Mouse (Mus musculus): Measurements from ENCODE around the gene Hnf1a.
A peak's percentile ranks its signal among the peaks of the same experiment; 100 is the strongest.

Gene Hnf1a

DNA sequence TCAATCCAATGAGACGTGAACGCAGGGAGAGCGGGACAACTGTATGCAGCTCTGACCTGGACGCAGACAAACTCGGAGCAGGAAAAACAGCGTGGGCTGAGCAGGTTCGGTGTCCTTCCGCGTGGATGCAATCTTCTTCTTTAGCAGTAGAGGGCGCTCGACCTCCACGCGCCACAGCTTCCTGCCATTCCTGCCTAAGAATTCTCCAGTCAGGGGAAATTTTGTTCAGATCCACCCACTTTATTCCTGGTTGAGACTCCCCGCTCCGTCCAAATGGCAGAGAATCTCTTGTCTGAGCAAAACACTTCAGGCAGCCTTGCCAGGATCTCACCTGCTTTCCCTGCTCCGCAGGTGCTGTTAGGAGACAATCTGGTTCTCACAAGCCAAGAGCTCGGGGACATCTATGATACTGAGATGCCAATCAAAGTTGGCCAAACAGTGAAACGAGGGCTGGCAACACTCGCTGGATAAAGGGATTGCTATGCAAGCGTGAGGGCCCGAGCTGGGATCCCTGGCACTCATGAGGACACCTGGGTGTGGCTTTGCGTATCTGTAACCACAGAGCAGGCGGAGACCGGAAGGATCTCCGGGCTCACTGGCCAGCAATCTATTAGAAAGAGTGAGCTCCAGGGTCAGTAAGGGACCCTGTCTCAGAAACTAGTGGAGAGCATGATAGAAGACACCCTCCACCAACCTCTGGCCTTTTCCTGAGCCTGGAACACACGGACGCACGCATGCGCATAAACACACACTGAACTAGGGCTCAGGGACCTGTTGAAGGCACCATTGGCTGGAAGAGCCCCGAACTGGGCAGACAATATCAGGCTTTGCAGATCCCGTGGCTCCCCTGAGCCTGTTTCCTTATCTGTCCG lies 8.6 kb upstream of the Hnf1a start:
- DNase-seq, result peak; percentile 77

- DNase-seq, result peak; percentile 29
Measured at GRCm38 (mm10) chr5:114978888-114979249, 8.0 kb upstream of the Hnf1a start.

DNA sequence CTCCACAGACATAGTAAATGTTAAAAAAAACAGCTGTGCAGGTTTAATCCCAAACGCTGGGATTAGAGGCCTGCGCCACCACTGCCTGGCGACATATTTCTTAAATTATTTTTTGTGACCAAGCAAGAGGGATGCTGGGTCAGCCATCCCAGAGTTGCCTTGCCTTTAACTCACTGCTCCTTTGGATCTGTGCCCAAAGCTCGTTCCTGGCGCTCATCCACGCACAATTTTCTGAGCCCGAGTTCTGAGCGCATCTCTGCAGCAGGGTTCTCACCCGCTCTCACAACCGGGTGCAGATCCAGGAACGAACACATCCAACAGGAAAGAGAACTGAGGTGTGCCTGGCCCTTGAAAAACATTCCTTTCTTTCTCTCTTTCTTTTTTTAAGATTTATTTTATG lies 7.6 kb upstream of the Hnf1a start:
- DNase-seq, result no peak

DNA sequence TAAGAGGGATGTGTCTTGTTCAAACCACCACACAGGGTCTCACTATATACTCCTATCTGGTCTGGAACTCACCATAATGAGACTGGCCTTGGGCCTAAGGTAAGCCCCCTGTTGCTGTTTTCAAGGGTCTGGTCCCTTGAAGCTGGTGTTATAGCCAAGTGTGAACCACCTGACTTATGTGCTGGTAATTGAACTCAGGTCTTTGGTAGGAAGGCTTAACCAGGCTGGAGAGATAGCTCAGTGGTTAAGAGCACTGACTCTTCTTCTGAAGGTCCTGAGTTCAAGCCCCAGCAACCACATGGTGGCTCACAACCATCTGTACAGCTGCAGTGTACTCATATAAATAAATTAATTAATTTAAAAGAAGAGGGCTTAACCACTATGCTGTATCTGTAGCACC lies 6.0 kb upstream of the Hnf1a start:
- DNase-seq, result no peak

DNA sequence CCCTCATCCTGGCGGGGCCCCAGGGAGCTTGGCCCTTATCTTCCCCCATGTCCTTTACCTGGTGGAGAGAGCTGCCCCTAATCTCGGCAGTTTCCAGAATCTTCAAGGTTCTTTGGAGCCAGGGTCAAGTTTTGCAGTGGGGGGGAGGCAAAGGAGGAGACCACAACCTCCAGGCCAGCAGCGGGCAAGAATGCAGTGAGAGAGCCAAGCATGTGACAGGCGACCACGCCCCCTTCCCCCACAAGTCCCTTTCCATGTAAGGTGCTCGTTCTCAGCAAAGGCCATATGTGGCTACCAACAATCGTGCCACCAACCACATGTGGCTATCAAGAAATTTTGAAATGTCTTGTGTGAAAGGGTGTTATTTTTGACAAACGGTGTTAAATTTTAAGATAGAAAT lies 2.2 kb upstream of the Hnf1a start:
- DNase-seq, result no peak

GRCm38 (mm10) chr5:114972201-114972600 lies 1.3 kb upstream of the Hnf1a start:
- no peak for DNase-seq

DNA sequence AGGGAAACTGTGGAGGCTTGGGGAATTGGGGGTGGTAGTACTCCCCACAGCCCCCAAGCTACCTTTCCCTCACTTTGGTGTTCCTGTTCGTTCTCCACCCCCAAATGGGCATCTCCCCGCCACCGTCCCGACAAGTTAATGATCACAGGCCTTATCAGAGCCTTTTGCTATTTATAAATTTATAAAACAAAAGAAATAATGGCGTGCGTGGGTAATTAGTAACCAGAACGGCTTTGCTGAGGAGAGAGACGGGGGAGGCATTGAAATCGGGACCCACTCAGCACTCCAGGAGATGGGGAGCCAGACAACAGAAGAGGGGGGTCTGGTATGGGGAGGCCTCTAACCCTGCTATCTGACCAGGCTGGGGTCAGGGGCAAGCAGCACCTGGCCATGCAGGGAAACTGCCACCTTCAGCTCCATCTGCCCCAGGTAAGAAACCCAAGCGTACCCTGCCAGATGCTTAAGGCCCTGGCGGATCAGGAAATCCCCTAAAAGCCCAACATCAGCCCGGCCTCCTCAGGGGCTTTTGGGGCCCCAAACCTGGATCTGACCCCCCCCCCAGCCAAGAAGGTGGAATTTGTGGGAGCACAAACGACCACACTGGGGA lies 1.2 kb downstream of the Hnf1a start:
- DNase-seq, result no peak

GRCm38 (mm10) chr5:114969064-114969463 lies 1.8 kb downstream of the Hnf1a start:
- DNase-seq, result no peak

GRCm38 (mm10) chr5:114968651-114969050 lies 2.2 kb downstream of the Hnf1a start:
- no peak for DNase-seq

GRCm38 (mm10) chr5:114967523-114968268 lies 3.2 kb downstream of the Hnf1a start:
- DNase-seq, result no peak

DNA sequence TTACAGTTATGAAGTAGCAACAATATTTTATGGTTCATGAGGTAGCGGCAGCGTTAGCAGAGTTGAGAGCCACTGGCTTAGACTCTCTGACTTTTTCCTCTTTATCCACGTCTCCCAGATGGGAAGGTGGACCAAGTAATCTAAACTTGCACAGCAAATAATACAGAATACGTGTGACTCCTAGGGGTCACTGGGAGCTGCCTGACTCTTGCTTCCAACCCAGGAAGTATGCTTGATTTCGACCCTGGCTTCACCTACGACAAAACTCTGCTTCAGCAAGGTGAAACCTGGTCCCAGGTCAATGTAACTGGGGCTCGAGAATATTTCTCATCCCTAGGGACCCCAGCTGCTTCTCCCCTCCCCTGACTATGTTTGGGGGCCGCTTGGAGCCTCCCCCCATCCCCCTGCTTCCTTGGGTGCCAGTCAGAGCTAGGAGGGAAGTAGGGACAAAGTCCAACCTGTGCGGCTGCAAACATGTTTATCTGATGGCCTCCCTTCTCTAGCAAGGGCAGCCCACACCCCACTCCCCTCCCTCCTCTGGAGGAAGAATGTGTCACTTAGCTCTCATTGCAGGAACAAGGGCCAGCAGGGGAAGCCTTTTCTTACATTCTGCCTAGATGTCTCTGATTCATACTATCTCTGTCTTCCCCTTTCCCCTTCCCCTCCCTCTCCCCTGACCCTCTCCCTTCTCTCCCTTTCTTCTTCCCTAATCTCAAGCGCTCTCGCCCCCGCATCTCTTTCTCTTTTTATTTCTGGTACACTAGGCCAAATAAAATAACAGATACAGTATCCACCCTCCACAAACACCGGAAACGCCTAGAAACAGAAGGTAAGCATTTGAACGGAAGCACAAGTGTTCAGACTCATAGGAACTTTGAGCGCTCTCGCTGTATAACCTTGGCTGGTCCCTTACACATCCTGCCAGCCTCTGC lies 5.7 kb downstream of the Hnf1a start:
- no peak for DNase-seq

- DNase-seq, result no peak
Measured at GRCm38 (mm10) chr5:114964315-114964966, 6.5 kb downstream of the Hnf1a start.

DNA sequence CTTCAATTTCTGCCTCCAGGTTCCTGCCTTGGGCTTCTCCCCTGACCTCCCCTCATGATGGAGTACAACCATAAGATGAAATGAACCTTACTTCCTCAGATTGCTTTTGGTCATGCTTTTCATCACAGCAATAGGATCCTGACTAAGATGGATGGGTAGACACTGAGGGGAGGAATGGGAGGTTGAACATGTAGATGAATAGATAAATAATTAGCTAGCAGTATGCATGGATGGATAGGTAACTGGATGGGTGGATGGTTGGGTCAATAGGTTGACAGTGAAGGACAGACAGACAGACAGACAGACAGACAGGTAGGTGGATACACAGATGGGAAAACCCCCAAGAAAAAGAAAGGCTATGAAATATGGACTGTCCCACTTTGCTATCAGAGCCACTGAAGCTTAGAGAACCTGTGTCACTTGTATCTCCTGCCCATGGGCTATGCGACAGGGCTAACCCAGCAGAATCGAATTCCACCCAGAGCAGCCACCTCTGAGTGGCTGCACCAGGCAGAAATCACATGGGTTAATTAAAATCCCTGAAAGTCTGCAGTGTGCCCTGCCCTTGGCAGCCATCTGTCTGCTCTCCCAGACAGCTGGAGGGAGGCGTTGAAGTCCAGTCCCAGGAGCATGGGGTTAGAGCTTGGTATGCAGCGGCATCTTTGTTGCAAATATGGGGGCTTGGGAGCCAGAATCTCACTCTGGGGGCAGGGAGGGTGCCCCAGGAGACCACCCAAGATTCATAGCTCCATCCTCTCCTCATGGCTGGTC lies 9.1 kb downstream of the Hnf1a start:
- DNase-seq, result no peak

DNA sequence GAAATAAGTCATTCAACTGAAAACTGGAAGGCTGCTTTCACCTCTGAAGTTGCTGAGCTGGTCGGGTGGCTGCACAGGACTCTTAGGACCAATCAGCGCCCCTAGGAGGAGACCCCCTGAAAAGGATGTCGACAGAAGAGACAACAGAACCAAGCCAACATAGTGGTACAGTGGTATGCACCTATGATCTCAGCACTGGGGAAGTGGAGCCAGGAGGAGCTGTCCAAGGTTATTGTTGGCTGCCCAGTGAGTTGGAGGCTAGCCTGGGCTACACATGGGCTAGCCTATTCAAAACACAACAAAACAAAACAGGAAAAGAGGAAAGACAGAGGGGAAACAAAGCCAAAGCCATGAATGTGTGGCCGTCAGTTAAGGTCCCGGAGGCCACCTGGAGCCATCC lies 12.8 kb downstream of the Hnf1a start:
- DNase-seq, result no peak

GRCm38 (mm10) chr5:114953326-114953725 lies 17.6 kb downstream of the Hnf1a start:
- DNase-seq, result no peak

GRCm38 (mm10) chr5:114951279-114951880 lies 19.5 kb downstream of the Hnf1a start:
- no peak for DNase-seq

DNA sequence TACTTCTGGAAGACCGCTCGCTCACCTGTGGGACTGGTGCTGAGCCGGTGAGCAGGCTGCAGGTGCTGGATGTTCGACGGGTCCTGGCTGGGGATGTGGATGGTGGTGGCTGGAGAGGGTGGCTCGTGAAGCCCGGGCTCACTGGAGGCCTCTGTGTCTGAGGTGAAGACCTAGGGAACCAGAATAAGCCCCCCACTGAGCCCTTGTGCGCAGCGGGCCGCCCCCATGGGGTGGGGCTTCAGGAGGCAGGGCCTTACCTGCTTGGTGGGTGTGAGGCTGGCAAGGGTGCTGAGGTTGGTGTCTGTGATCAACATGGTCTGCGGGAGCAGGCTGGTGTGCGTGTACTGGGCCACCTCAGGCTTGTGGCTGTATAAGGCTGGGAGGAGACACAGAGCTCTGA lies 20.2 kb downstream of the Hnf1a start:
- no peak for DNase-seq

DNA sequence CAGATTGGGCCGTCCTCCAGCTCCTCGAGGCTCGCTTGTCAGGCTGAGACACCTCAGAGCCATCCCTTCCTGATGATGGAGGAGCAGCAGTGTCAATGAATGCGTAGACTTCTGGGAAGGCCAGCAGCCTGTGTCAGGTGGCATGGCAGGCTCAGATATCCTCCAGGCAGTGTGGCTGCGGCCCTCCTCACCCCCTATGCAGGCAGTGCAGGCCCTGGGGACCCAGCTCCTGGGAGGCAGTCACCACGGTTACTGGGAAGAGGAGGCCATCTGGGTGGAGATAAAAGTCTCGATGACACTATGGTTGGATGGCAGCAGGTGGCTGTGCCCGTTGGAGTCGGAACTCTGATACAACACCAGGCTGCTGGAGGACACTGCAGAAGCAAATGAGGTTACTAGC lies 21.1 kb downstream of the Hnf1a start:
- no peak for DNase-seq

DNA sequence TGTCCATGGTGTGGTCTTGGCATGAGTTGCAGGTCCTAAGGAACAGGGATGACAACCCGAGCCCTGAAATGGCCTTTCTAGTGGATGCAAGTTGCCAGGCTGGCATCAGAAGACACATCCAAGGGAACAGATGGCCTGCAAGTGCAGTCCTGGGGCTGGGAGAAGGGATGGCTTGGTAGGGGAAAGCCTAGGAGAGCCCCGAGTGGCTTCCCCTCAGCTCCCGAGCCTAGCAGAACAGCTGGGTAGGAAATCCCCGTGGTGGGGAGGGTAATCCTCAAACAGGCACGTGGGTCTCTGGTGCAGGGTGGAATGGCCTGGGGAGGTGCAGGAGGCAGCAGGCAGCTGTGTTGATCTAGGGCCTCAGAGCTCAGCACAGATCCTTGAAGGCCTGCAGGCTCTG lies 21.6 kb downstream of the Hnf1a start:
- DNase-seq, result no peak

DNA sequence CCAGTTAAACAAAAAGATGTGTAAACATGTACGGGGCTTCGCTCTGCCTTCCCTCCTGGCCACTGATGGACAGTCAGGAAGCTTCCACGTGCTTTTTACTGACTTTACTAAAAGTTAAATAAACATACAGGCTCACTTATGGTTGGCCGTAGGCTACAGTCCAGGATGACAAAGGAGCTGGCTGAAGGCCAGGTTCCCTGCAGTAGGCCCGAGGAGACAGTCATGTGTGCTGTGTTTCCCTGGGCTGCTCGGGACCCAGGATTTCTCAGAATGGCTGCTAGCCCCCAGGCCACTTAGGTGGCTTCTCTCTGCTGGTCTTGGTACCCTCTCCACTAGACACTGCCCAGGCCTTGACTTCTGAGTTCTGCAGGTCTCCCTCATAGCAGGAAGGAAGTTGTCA lies 22.0 kb downstream of the Hnf1a start:
- peak; percentile 30 for DNase-seq

- no peak for DNase-seq
Measured at GRCm38 (mm10) chr5:114945072-114945471, 25.8 kb downstream of the Hnf1a start.

Measured in lung, postnatal 36 days (tissue).